Mouse (Mus musculus) left cerebral cortex, adult 8-10 months (tissue): ENCODE results near the gene Calu. TPM values are rescaled to one million over a fixed set of nuclear protein-coding genes. Genes with fewer than 3 reads are reported as not detected.
"Not testable (repeated sequence)": the region's sequence is repeated elsewhere in the genome, so short reads cannot be mapped to it uniquely, and the experiment has no call there.

Experiments used
- DNase-seq, 2 experiments: peaks; one replicate each; pipeline ENCODE4 v3.0.0; 2022; ENCODE audit warnings: low spot score in 2 of 2
- total RNA-seq, 4 experiments: library from RNA; stranded (reverse); gene quantifications; 2 replicates each; pipeline ENCODE4 v1.2.4; 2022

Calu gene
- total RNA-seq, 4 experiments from 2014 or later = 63.5 to 67.6 (median 64.3) TPM

- DNase-seq = no peak
These were observed 14.6 kb downstream of the Calu start for GRCm38 (mm10) chr6:29362246-29363128.

GRCm38 (mm10) chr6:29363129-29363515 is 15.3 kb downstream of the Calu start:
- DNase-seq = no peak

- DNase-seq = no peak
These were observed 17.4 kb downstream of the Calu start for GRCm38 (mm10) chr6:29365277-29365676.

- DNase-seq = no peak
These were observed 29.5 kb downstream of the Calu start for GRCm38 (mm10) chr6:29377386-29377785.

GRCm38 (mm10) chr6:29378678-29379077 is 30.8 kb downstream of the Calu start:
- DNase-seq = no peak

- DNase-seq = no peak
These were observed 32.1 kb downstream of the Calu start for GRCm38 (mm10) chr6:29379954-29380353.

GRCm38 (mm10) chr6:29382442-29382841 is 34.6 kb downstream of the Calu start:
- no peak for DNase-seq

- DNase-seq = no peak
These were observed 40.2 kb downstream of the Calu start, which contains the start of gene Opn1sw for GRCm38 (mm10) chr6:29388052-29388518. Gene Opn1sw, minus strand, starts transcription at chr6:29388468.

- DNase-seq = peak; percentile 58 to 62
These were observed 40.8 kb downstream of the Calu start for GRCm38 (mm10) chr6:29388606-29389080.

- DNase-seq = no peak
These were observed 41.6 kb downstream of the Calu start for GRCm38 (mm10) chr6:29389425-29389824.

GRCm38 (mm10) chr6:29390500-29390899 is 42.6 kb downstream of the Calu start:
- DNase-seq = not testable (repeated sequence)

GRCm38 (mm10) chr6:29391241-29391640 is 43.4 kb downstream of the Calu start:
- not testable (repeated sequence) for DNase-seq

GRCm38 (mm10) chr6:29391802-29392201 is 43.9 kb downstream of the Calu start:
- DNase-seq = no peak

- DNase-seq = no peak
These were observed 46.4 kb downstream of the Calu start for GRCm38 (mm10) chr6:29394286-29394685.

- DNase-seq = peak; percentile 67 to 87
These were observed 48.2 kb downstream of the Calu start, which contains the start of gene Ccdc136 for GRCm38 (mm10) chr6:29395910-29396713. Gene Ccdc136, plus strand, starts transcription at chr6:29396309.

GRCm38 (mm10) chr6:29396714-29397540 is 49.1 kb downstream of the Calu start:
- DNase-seq = peak in 1 of 2 experiments; percentile 13

- DNase-seq = peak; percentile 10 to 28
These were observed 49.7 kb downstream of the Calu start for GRCm38 (mm10) chr6:29397575-29397974.

GRCm38 (mm10) chr6:29399851-29400250 is 52.0 kb downstream of the Calu start:
- DNase-seq = no peak

GRCm38 (mm10) chr6:29402693-29403342 is 54.9 kb downstream of the Calu start:
- no peak for DNase-seq

- DNase-seq = no peak
These were observed 58.5 kb downstream of the Calu start for GRCm38 (mm10) chr6:29406412-29406811.
